Mouse (Mus musculus) hindbrain, postnatal 0 days (tissue): ENCODE measurements around the gene Stat5a. TPM values are rescaled to one million over a fixed set of nuclear protein-coding genes. Genes with fewer than 3 reads are reported as not detected.

Experiments used
- ATAC-seq: fragments of 200-750 bp; cut with Nextera tagmentation; 2 replicates; pipeline ENCODE4 v1.8.0; 2017; ENCODE audit warnings: mild to moderate bottlenecking, moderate TSS enrichment, moderate library complexity
- DNase-seq: peaks from one replicate; pipeline ENCODE4 v3.0.0-alpha.2; 2015; ENCODE audit warnings: low spot score
- H3K27ac ChIP-seq: fragments of 300-500 bp; sonication (generic); 2 replicates; pipeline ENCODE4 v1.5.1; 2014; ENCODE audit warnings: mild to moderate bottlenecking
- H3K27me3 ChIP-seq: fragments of 300-500 bp; sonication (generic); 2 replicates; pipeline ENCODE4 v1.6.1; 2014; ENCODE audit warnings: low read length, mixed read lengths; ENCODE audit not compliant: insufficient read depth
- H3K36me3 ChIP-seq: fragments of 300-500 bp; sonication (generic); 2 replicates; pipeline ENCODE4 v1.6.1; 2014; ENCODE audit warnings: low read length, mixed read lengths; ENCODE audit not compliant: insufficient read depth
- H3K4me1 ChIP-seq: fragments of 300-500 bp; sonication (generic); 2 replicates; pipeline ENCODE4 v1.6.1; 2014; ENCODE audit warnings: antibody characterized with exemption, low read length, mixed read lengths; ENCODE audit not compliant: insufficient read depth
- H3K4me2 ChIP-seq: fragments of 300-500 bp; sonication (generic); 2 replicates; pipeline ENCODE4 v1.6.1; 2014; ENCODE audit warnings: low read depth, mild to moderate bottlenecking, low read length, moderate library complexity, mixed read lengths
- H3K4me3 ChIP-seq: fragments of 300-500 bp; sonication (generic); 2 replicates; pipeline ENCODE4 v1.5.1; 2014; ENCODE audit warnings: low read length
- H3K9ac ChIP-seq: fragments of 300-500 bp; sonication (generic); replicated peaks from 2 replicates; pipeline ENCODE4 v1.6.1; 2014; ENCODE audit warnings: mild to moderate bottlenecking, low read length, moderate library complexity, mixed read lengths
- H3K9me3 ChIP-seq: fragments of 300-500 bp; sonication (generic); 2 replicates; pipeline ENCODE4 v1.6.1; 2016; ENCODE audit warnings: low read length, mixed read lengths
- CTCF ChIP-seq: IDR thresholded peaks from 2 replicates; pipeline ENCODE4 v1.5.1; 2016; ENCODE audit warnings: antibody characterized with exemption, control low read depth, low read depth
- WGBS: fragments of 180-500 bp; shearing (Covaris S2); extraction: QIAGEN DNeasy Blood & Tissue Kit; methylation state at CpG from one replicate; pipeline ENCODE4 v1.1.7; 2014; 5-methylcytosine and 5-hydroxymethylcytosine counted together
- polyA plus RNA-seq: library from polyadenylated mRNA; unstranded; fragments of >200 nt; fragmentation: Nextera tagmentation; extraction: Ambion mirVana; gene quantifications from 2 replicates; pipeline ENCODE4 v1.2.1, GENCODE M21; 2015
- total RNA-seq: library from RNA; depleted of rRNA; stranded (reverse); fragments of >200 nt; gene quantifications from 2 replicates; pipeline ENCODE4 v1.2.3, GENCODE M21; 2014

The Stat5a gene
- total and polyA plus RNA-seq, 2 experiments from 2014 or later = 2.5 to 5.5 TPM

DNA sequence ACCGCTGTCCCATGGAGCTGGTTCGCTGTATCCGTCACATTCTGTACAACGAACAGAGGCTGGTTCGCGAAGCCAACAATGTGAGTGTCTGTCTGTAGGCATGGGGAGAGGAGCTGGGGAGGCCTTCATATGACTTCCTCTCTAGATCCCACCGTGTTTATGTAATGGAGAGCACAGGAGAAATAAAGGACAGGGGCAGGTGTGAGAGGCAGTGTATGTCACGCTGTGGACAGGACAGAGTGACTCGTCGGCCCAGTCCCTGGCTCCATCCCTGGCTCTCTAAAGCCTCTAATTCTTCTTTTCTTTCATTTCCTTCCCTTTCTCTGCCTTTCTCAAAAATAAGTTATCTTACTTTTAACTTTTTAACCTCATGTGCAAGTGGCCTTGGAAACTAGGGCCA lies 4.0 kb downstream of the Stat5a start:
- Histone ChIP-seq H3K4me3 (no peak overlapping the region), H3K4me1 (no peaks in the 10 kb centered on the region; the same call in 1 of the 2 replicates), H3K27ac (no peak overlapping the region), H3K4me2 (no peak overlapping the region), H3K9ac (no peak overlapping the region), H3K27me3 (no peaks in the 10 kb centered on the region; the same call in 1 of the 2 replicates), H3K36me3 (no peaks in the 10 kb centered on the region), H3K9me3 (no peaks in the 10 kb centered on the region)
- DNase-seq = no peak
- WGBS = 91% methylated on average over 10 of the region's 10 CpGs
- no peak for ATAC-seq
- no peak for TF ChIP-seq CTCF

DNA sequence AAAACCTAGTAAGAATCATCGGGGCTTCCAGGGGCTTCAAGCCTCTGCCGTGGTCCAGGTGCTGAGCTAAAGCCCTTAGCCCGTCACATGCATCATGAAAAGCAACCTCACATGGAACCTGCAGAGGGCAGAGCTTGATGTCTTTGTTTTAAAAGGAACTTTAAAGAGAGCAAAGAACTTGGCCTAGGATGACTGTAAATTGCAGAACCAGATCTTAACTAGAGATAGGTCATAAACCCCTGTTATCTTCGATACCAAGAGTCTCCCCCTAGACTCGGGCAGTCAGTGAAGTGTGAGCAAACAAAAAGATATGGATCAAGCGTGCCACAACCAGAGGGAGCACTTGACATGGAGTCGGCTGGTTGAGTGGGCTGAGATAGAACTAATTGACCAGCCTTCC lies 6.5 kb downstream of the Stat5a start:
- no peak for TF ChIP-seq CTCF
- no peak overlapping the region for H3K27ac ChIP-seq
- no peaks in the 10 kb centered on the region; the same call in 1 of the 2 replicates for H3K27me3 ChIP-seq
- no peak overlapping the region for H3K4me3 ChIP-seq
- no peaks in the 10 kb centered on the region for H3K4me1 ChIP-seq
- DNase-seq = no peak
- WGBS = 84% methylated on average over 7 of the region's 7 CpGs
- ATAC-seq = no peak
- H3K9ac ChIP-seq = no peak overlapping the region
- no peak overlapping the region for H3K4me2 ChIP-seq
- H3K36me3 ChIP-seq = no peaks in the 10 kb centered on the region
- H3K9me3 ChIP-seq = no peaks in the 10 kb centered on the region

DNA sequence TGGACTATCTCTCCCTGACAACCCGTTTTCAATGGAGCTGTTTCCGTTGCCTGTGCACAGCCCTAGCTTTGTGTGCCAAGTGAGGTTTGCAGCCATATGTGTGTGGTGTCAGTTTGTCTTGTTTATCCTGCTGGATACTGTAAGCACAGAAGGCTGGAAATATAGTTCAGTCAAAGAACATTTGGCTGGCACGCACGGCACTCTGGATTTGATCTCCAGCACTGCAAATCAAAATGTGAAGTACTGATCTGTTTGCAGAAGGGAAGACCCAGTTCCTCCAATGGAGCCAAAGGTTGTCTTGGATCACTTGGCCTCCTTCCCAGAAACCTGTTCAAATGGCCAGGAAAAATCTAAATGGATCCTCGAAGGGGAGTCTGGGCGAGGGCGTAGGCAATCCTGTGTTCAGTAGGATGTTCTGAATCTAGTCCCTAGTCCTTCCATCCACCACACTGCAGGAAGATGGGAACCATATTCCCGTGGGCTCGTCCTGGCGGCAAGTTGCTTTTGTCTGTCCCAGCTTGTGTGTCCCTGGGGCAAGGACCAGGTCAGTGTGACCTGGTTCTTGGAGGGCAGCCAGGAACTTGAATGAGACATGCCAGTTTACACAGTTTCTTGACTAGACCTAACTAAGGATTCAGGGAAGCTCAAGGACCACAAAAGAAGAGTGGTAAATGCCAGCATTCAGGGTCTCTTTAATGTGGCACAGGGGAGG lies 11.3 kb downstream of the Stat5a start:
- no peak overlapping the region for H3K4me3 ChIP-seq
- no peak for ATAC-seq
- no peaks in the 10 kb centered on the region for H3K36me3 ChIP-seq
- H3K27me3 ChIP-seq = no peaks in the 10 kb centered on the region
- no peaks in the 10 kb centered on the region for H3K4me1 ChIP-seq
- H3K9me3 ChIP-seq = no peaks in the 10 kb centered on the region
- H3K4me2 ChIP-seq = no peak overlapping the region
- peak; percentile 21 for DNase-seq
- H3K27ac ChIP-seq = no peak overlapping the region
- H3K9ac ChIP-seq = no peak overlapping the region
- WGBS = 50% methylated on average over 10 of the region's 10 CpGs
- no peak for TF ChIP-seq CTCF

GRCm38 (mm10) chr11:100870968-100871350 lies 11.8 kb downstream of the Stat5a start:
- H3K4me3 ChIP-seq = no peak overlapping the region
- H3K9ac ChIP-seq = no peak overlapping the region
- 80% methylated on average over 8 of the region's 8 CpGs for whole genome bisulfite sequencing
- H3K4me2 ChIP-seq = no peak overlapping the region
- H3K9me3 ChIP-seq = no peaks in the 10 kb centered on the region
- H3K4me1 ChIP-seq = no peaks in the 10 kb centered on the region
- TF ChIP-seq CTCF = no peak
- no peak overlapping the region for H3K27ac ChIP-seq
- no peak for ATAC-seq
- no peaks in the 10 kb centered on the region for H3K36me3 ChIP-seq
- H3K27me3 ChIP-seq = no peaks in the 10 kb centered on the region
- no peak for DNase-seq

DNA sequence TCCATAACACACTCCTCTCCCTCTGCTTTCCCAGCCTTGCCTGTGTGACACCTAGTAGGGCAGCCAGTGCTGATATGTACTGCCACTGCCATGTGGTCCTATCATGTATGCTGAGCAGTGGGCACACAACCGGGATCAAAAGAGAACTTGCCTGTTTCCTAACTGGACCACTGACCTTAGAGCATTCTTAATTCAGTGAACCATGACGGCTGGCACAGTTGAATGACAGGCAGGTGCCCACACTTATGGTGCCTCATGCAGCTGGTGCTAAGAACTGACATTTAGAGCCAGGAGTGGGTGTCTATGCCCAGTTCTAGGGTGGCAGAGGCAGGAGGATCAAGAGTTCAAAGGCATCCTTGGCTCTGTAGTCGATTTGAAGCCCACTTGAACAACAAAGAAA lies 16.6 kb downstream of the Stat5a start:
- WGBS = 72% methylated on average over 3 of the region's 3 CpGs
- H3K36me3 ChIP-seq = no peaks in the 10 kb centered on the region

DNA sequence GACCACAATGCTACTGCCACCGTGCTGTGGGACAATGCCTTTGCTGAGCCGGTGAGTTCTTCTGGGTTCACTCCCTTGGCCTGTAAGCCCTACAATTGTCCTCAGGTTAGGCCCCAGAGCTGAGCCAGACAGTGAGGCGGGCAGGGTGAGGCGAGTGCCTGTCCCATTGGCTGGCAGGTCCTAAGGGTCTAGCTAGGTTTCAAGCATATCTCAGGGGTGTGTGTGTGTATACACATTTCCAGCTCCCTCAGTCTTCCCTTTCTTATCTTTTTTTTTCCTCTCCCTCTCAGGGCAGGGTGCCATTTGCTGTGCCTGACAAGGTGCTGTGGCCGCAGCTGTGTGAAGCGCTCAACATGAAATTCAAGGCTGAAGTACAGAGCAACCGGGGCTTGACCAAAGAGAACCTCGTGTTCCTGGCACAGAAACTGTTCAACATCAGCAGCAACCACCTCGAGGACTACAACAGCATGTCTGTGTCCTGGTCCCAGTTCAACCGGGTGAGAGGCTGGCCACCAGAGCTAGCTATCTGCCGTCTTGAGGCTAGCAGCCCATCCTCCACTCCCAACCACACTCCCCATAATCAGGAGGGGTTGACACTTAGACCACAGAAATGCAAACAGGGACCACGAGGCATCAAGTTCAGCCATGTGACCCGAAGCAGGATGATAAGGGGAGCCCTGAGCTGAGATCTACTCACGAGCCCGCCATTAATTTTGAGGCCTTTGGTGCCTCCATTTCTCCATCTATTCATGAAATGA lies 20.3 kb downstream of the Stat5a start:
- Histone ChIP-seq H3K4me3 (no peak overlapping the region), H3K9me3 (no peaks in the 10 kb centered on the region), H3K36me3 (no peaks in the 10 kb centered on the region), H3K27me3 (no peaks in the 10 kb centered on the region), H3K27ac (no peak overlapping the region), H3K9ac (no peak overlapping the region), H3K4me2 (no peak overlapping the region), H3K4me1 (no peaks in the 10 kb centered on the region)
- no peak for ATAC-seq
- TF ChIP-seq CTCF = no peak
- DNase-seq = no peak
- WGBS = 87% methylated on average over 15 of the region's 15 CpGs

More for the DNA sequence above, 16.6 kb downstream of the Stat5a start:
- DNase-seq (no peak), ATAC-seq (no peak)
- H3K27ac ChIP-seq = no peak overlapping the region
- no peaks in the 10 kb centered on the region for H3K27me3 ChIP-seq
- H3K9me3 ChIP-seq = no peaks in the 10 kb centered on the region
- no peaks in the 10 kb centered on the region for H3K4me1 ChIP-seq
- no peak overlapping the region for H3K9ac ChIP-seq
- H3K4me2 ChIP-seq = no peak overlapping the region
- no peak for TF ChIP-seq CTCF
- H3K4me3 ChIP-seq = no peak overlapping the region

DNA sequence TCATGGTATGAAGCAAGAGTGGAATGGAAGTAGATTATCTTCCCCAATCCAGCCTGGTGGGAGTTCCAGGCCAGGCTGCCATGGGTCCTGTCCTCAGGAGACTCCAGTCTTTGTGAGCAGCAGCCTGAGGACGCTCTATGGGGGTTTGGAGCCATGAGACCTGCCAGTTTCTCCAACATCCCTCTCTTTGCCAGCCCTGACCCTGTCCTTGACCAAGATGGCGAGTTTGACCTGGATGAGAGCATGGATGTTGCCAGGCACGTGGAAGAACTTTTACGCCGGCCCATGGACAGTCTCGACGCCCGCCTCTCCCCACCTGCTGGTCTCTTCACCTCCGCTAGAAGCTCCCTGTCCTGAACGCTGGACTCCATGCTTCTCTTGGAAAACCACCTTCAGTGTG lies 24.5 kb downstream of the Stat5a start:
- Histone ChIP-seq H3K27ac (no peak overlapping the region), H3K27me3 (no peaks in the 10 kb centered on the region), H3K4me3 (no peak overlapping the region), H3K9ac (no peak overlapping the region), H3K9me3 (no peaks in the 10 kb centered on the region), H3K4me2 (no peak overlapping the region), H3K4me1 (no peaks in the 10 kb centered on the region), H3K36me3 (peaks cover 16% of the 10 kb centered on the region; the same call in 1 of the 2 replicates)
- 92% methylated on average over 10 of the region's 10 CpGs for WGBS
- no peak for DNase-seq
- ATAC-seq = no peak
- TF ChIP-seq CTCF = no peak
